In the genomic region with DNA sequence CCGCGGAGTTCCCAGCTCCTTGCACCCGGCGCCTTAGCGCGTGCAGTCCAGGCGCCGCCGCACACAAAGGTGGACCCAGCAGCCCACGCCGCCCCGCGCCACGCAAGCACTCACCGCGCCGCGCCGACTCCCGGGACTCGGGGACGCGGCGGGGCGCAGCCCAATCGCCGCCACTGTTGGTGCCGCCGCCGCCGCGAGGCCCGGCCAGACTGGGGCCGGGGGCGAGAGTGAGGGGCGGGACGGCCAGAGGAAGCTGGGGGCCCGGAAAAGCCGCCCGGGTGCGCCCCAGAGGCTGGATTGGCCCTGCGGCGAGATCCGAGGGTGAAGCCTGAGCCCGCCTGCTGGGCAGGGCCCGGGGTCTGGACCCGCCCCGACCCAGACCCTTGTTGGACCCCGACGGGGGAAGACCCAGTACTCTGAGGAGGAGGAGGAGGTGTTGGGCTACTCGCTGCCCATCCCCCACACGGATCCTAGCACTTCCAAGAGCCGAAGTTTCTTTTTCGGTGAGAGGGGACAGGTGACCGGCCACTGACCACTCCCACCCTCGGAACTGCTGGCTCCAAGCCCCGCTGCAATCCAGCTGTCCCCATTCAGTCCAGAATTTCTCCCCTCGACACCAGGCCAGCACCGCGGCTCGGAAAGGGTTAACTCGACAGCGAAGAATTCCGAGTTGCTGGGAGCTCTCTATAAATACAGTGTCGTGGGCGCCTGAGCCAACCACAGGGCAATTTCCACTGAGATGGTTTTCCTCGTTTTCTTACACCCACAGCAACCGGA, we compare ENCODE assay signal across 8 mouse cellular contexts. TPM values are rescaled to one million over a fixed set of nuclear protein-coding genes. Genes with fewer than 3 reads are reported as not detected.
A peak's percentile ranks its signal among the peaks of the same experiment; 100 is the strongest.
DNase-seq lines count a peak whose midpoint lies in the region; ATAC-seq and TF ChIP-seq lines count a peak whose summit lies in the region.

Cd276 (minus strand) TSS at position 530 of the 777 bp plus-strand sequence.

- H3K36me3 ChIP-seq in forebrain, embryonic 16.5 days (ENCODE audit: control insufficient read depth, insufficient read depth), result no peaks in the 10 kb centered on the region
- no peaks in the 10 kb centered on the region for H3K36me3 ChIP-seq in lung, embryonic 14.5 days (ENCODE audit: insufficient read depth)

- WGBS in forebrain, embryonic 16.5 days, result under 1% methylated on average over 66 of the region's 68 CpGs
- WGBS in lung, embryonic 14.5 days, result under 1% methylated on average over 68 of the region's 68 CpGs

- peak within 1 kb of the TSS; percentile 95 for H3K27ac ChIP-seq in forebrain, embryonic 16.5 days (ENCODE audit: low read length)
- H3K27ac ChIP-seq in lung, embryonic 14.5 days (ENCODE audit: low read depth), result peak within 1 kb of the TSS; percentile 96

- H3K4me2 ChIP-seq in forebrain, embryonic 16.5 days (ENCODE audit: low read length), result peak within 1 kb of the TSS; percentile 88
- H3K4me2 ChIP-seq in lung, embryonic 14.5 days, result peak within 1 kb of the TSS; percentile 86

- H3K4me3 ChIP-seq in forebrain, embryonic 16.5 days (replicated peaks; ENCODE audit: low read length), result peak within 1 kb of the TSS; percentile 94
- H3K4me3 ChIP-seq in lung, embryonic 14.5 days (ENCODE audit: low read depth, low read length), result peak within 1 kb of the TSS; percentile 82

- peak; percentile 79 for ATAC-seq in forebrain, embryonic 16.5 days
- ATAC-seq in lung, embryonic 14.5 days (ENCODE audit: insufficient read depth), result peak; percentile 78

- peak; percentile 78 for DNase-seq in NIH3T3 (ENCODE audit: low read depth)
- peak; percentile 62 for DNase-seq in cerebellum, adult 11 months
- peak; percentile 69 to 75 for DNase-seq in heart, postnatal 14 days
- DNase-seq in layer of hippocampus, adult 9-11 months, result peak; percentile 72
- peak; percentile 89 for DNase-seq in lung, embryonic 14.5 days
- peak; percentile 87 for DNase-seq in right cerebral cortex, adult 18-20 months
- DNase-seq in spleen, adult 12 weeks (ENCODE audit: low spot score), result no peak

- no peaks in the 10 kb centered on the region for H3K27me3 ChIP-seq in forebrain, embryonic 16.5 days (replicated peaks; ENCODE audit: control insufficient read depth, insufficient read depth, low read length)
- no peaks in the 10 kb centered on the region for H3K27me3 ChIP-seq in lung, embryonic 14.5 days (ENCODE audit: insufficient read depth, low read length)

- peaks cover 30% of the 10 kb centered on the region for H3K4me1 ChIP-seq in forebrain, embryonic 16.5 days (replicated peaks; ENCODE audit: control insufficient read depth, insufficient read depth, low read length)
- peaks cover 10% of the 10 kb centered on the region for H3K4me1 ChIP-seq in lung, embryonic 14.5 days (ENCODE audit: insufficient read depth)

- no peak for TF ChIP-seq CTCF in lung, embryonic 14.5 days (IDR thresholded peaks at IDR 0.05; ENCODE audit: low read depth)

- no peaks in the 10 kb centered on the region for H3K9me3 ChIP-seq in forebrain, embryonic 16.5 days (ENCODE audit: control insufficient read depth, low read length)
- H3K9me3 ChIP-seq in lung, embryonic 14.5 days (ENCODE audit: low read depth, low read length), result no peaks in the 10 kb centered on the region

- intact Hi-C loops in heart, postnatal 14 days (cut with DNase I), result loop anchor here (2.0 kb wide), 1 partner anchor 14 kb away; no protein-coding TSS in a partner anchor

- peak within 1 kb of the TSS; percentile 99 for H3K9ac ChIP-seq in forebrain, embryonic 16.5 days (replicated peaks; ENCODE audit: low read depth, low read length)
- H3K9ac ChIP-seq in lung, embryonic 14.5 days, result peak within 1 kb of the TSS; percentile 95

RNA-seq across cellular contexts. Expression of gene Cd276, which starts in this region (rescaled TPM):
- 33.4 and 36.0 TPM in 2 replicates for polyA plus RNA-seq in forebrain, embryonic 16.5 days (2015; fragmentation: Nextera tagmentation; extraction: Ambion mirVana)
- total RNA-seq in heart, postnatal 14 days (2021), result 10 to 100 TPM; 15.4 to 17.6 TPM
- 51.0 and 55.0 TPM in 2 replicates for polyA plus RNA-seq in lung, embryonic 14.5 days (2014; fragmentation: Nextera tagmentation; extraction: Ambion mirVana)
